Mouse (Mus musculus) limb, embryonic 11.5 days (tissue): ENCODE data around the gene Peli2. TPM values are rescaled to one million over a fixed set of nuclear protein-coding genes. Genes with fewer than 3 reads are reported as not detected.

Experiments used
- ATAC-seq: fragments of 200-750 bp; cut with Nextera tagmentation; 2 replicates; pipeline ENCODE4 v1.8.0; 2017; ENCODE audit warnings: low read depth; ENCODE audit not compliant: insufficient number of reproducible peaks, low FRiP score, low TSS enrichment
- DNase-seq: peaks from one replicate; pipeline ENCODE4 v3.0.0-alpha.2; 2015; ENCODE audit warnings: low spot score
- H3K27ac ChIP-seq: fragments of 300-500 bp; sonication (generic); replicated peaks from 2 replicates; pipeline ENCODE4 v1.5.1; 2014; ENCODE audit warnings: low read depth, mild to moderate bottlenecking, low read length
- H3K27me3 ChIP-seq: fragments of 300-500 bp; sonication (generic); 2 replicates; pipeline ENCODE4 v1.6.1; 2014; ENCODE audit warnings: mild to moderate bottlenecking, low read length, mixed read lengths; ENCODE audit not compliant: control insufficient read depth, insufficient read depth
- H3K36me3 ChIP-seq: fragments of 300-500 bp; sonication (generic); 2 replicates; pipeline ENCODE4 v1.6.1; 2014; ENCODE audit warnings: mild to moderate bottlenecking, low read length, moderate library complexity, mixed read lengths; ENCODE audit not compliant: control insufficient read depth, insufficient read depth
- H3K4me1 ChIP-seq: fragments of 300-500 bp; sonication (generic); 2 replicates; pipeline ENCODE4 v1.6.1; 2014; ENCODE audit warnings: low read length, mixed read lengths; ENCODE audit not compliant: control insufficient read depth, insufficient read depth
- H3K4me2 ChIP-seq: fragments of 300-500 bp; sonication (generic); 2 replicates; pipeline ENCODE4 v1.6.1; 2014; ENCODE audit warnings: low read depth, mild to moderate bottlenecking, moderate library complexity; ENCODE audit not compliant: severe bottlenecking
- H3K4me3 ChIP-seq: fragments of 300-500 bp; sonication (generic); 2 replicates; pipeline ENCODE4 v1.5.1; 2014; ENCODE audit warnings: low read depth, low read length
- H3K9ac ChIP-seq: fragments of 300-500 bp; sonication (generic); 2 replicates; pipeline ENCODE4 v1.6.1; 2014; ENCODE audit warnings: mild to moderate bottlenecking, low read length
- H3K9me3 ChIP-seq: fragments of 300-500 bp; sonication (generic); 2 replicates; pipeline ENCODE4 v1.6.1; 2016; ENCODE audit warnings: low read length; ENCODE audit not compliant: control insufficient read depth
- WGBS: fragments of 180-500 bp; shearing (Covaris S2); extraction: QIAGEN DNeasy Blood & Tissue Kit; methylation state at CpG from one replicate; pipeline ENCODE4 v1.1.7; 2014; 5-methylcytosine and 5-hydroxymethylcytosine counted together
- polyA plus RNA-seq: library from polyadenylated mRNA; unstranded; fragments of >200 nt; fragmentation: Nextera tagmentation; extraction: Ambion mirVana; gene quantifications from 2 replicates; pipeline ENCODE4 v1.2.1, GENCODE M21; 2014

Gene Peli2
- polyA plus RNA-seq, 1 experiment from 2014 or later, result 8.9 TPM

- H3K27me3 ChIP-seq, result no peaks in the 10 kb centered on the region
- H3K9ac ChIP-seq, result no peak overlapping the region
- H3K4me3 ChIP-seq, result no peak overlapping the region
- ATAC-seq (no peak), DNase-seq (no peak)
- H3K9me3 ChIP-seq, result no peaks in the 10 kb centered on the region
- WGBS, result 63% methylated on average over 9 of the region's 9 CpGs
- no peak overlapping the region for H3K27ac ChIP-seq
- H3K36me3 ChIP-seq, result no peaks in the 10 kb centered on the region
- no peaks in the 10 kb centered on the region for H3K4me1 ChIP-seq
- no peak overlapping the region for H3K4me2 ChIP-seq
Measured at GRCm38 (mm10) chr14:48173840-48174239, 53.2 kb downstream of the Peli2 start.

- DNase-seq (no peak), ATAC-seq (no peak)
- no peaks in the 10 kb centered on the region for H3K9me3 ChIP-seq
- no peaks in the 10 kb centered on the region for H3K4me1 ChIP-seq
- no peaks in the 10 kb centered on the region for H3K36me3 ChIP-seq
- 80% methylated on average over 4 of the region's 4 CpGs for WGBS
- no peak overlapping the region for H3K9ac ChIP-seq
- no peak overlapping the region for H3K4me3 ChIP-seq
- H3K27ac ChIP-seq, result no peak overlapping the region
- H3K27me3 ChIP-seq, result no peaks in the 10 kb centered on the region
- H3K4me2 ChIP-seq, result no peak overlapping the region
Measured at GRCm38 (mm10) chr14:48174356-48174755, 53.7 kb downstream of the Peli2 start.

- ATAC-seq, result no peak
- H3K36me3 ChIP-seq, result peaks cover 2% of the 10 kb centered on the region; the same call in 1 of the 2 replicates
Measured at GRCm38 (mm10) chr14:48175115-48175514, 54.5 kb downstream of the Peli2 start.

GRCm38 (mm10) chr14:48178304-48178995, 57.8 kb downstream of the Peli2 start:
- DNase-seq, result no peak
- no peak overlapping the region for H3K27ac ChIP-seq
- ATAC-seq, result no peak
- H3K36me3 ChIP-seq, result peaks cover 5% of the 10 kb centered on the region; the same call in 1 of the 2 replicates
- H3K9ac ChIP-seq, result no peak overlapping the region
- no peak overlapping the region for H3K4me3 ChIP-seq
- H3K9me3 ChIP-seq, result no peaks in the 10 kb centered on the region; the same call in 1 of the 2 replicates
- no peak overlapping the region for H3K4me2 ChIP-seq
- H3K4me1 ChIP-seq, result no peaks in the 10 kb centered on the region
- WGBS, result 81% methylated on average over 15 of the region's 15 CpGs
- no peaks in the 10 kb centered on the region for H3K27me3 ChIP-seq

More at GRCm38 (mm10) chr14:48175115-48175514, 54.5 kb downstream of the Peli2 start:
- H3K4me2 ChIP-seq, result no peak overlapping the region
- no peak for DNase-seq
- no peak overlapping the region for H3K27ac ChIP-seq
- no peak overlapping the region for H3K9ac ChIP-seq
- no peaks in the 10 kb centered on the region for H3K27me3 ChIP-seq
- H3K9me3 ChIP-seq, result no peaks in the 10 kb centered on the region
- no peaks in the 10 kb centered on the region for H3K4me1 ChIP-seq
- no peak overlapping the region for H3K4me3 ChIP-seq
- WGBS, result 83% methylated on average over 8 of the region's 8 CpGs

GRCm38 (mm10) chr14:48179021-48179420, 58.4 kb downstream of the Peli2 start:
- Histone ChIP-seq H3K36me3 (peaks cover 5% of the 10 kb centered on the region; the same call in 1 of the 2 replicates), H3K9ac (no peak overlapping the region), H3K4me1 (no peaks in the 10 kb centered on the region), H3K4me2 (no peak overlapping the region), H3K27ac (no peak overlapping the region), H3K4me3 (no peak overlapping the region), H3K9me3 (no peaks in the 10 kb centered on the region; the same call in 1 of the 2 replicates), H3K27me3 (no peaks in the 10 kb centered on the region)
- DNase-seq (no peak), ATAC-seq (no peak)
- WGBS, result 90% methylated on average over 8 of the region's 8 CpGs

DNA sequence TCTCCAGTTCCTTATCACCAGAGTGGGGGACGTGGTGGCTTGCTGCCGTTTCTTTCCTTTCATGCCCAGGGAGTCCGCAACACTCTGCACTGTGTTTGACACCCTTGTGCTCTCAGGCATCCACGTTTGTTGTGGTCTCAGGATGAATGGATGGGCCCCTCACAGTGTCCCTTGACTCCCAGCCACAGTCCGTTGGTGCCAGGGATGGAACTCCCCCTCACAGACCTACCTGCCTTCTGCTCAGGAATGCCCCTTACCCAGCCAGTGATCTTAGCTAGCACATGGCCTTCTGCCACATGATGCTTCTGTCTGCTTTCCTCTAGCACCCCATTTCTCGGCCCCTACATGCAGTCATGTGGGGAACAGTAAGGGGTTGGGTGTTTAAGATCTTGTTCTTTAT, 65.7 kb downstream of the Peli2 start:
- 82% methylated on average over 6 of the region's 6 CpGs for WGBS
- Histone ChIP-seq H3K4me1 (0 out of 2 replicates have a peak, but pooled peaks cover 2% of the 10 kb centered on the region), H3K27ac (no peak overlapping the region)

DNA sequence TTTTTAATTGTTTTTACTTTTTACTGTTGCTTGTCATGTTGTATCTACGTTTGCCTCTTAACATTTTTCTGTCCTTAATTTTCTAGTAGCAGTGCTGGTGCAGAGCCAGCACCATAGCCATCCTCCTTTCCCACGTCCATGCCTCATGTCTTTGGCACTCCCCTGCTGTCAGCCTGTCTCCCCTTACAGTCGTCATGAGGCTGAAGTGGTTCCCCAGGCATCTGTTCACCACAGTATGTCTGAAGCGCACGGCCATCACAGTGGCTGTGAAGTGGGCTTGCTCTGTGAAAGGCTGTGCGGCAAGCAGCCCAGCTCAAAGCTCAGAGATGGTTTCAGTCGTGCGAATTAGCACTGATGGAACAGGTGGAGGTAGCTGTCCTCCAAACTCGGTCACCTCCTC, 66.5 kb downstream of the Peli2 start:
- no peak overlapping the region for H3K9ac ChIP-seq
- WGBS, result 78% methylated on average over 9 of the region's 9 CpGs
- no peak overlapping the region for H3K4me2 ChIP-seq
- ATAC-seq (no peak), DNase-seq (no peak)
- H3K9me3 ChIP-seq, result no peaks in the 10 kb centered on the region
- H3K27me3 ChIP-seq, result no peaks in the 10 kb centered on the region
- 0 out of 2 replicates have a peak, but pooled peaks cover 2% of the 10 kb centered on the region for H3K4me1 ChIP-seq
- H3K27ac ChIP-seq, result no peak overlapping the region
- no peak overlapping the region for H3K4me3 ChIP-seq
- peaks cover 6% of the 10 kb centered on the region for H3K36me3 ChIP-seq

More for the DNA sequence above, 65.7 kb downstream of the Peli2 start:
- no peaks in the 10 kb centered on the region; the same call in 1 of the 2 replicates for H3K9me3 ChIP-seq
- peaks cover 6% of the 10 kb centered on the region for H3K36me3 ChIP-seq
- H3K4me2 ChIP-seq, result no peak overlapping the region
- no peaks in the 10 kb centered on the region for H3K27me3 ChIP-seq
- ATAC-seq (no peak), DNase-seq (no peak)
- no peak overlapping the region for H3K4me3 ChIP-seq
- H3K9ac ChIP-seq, result no peak overlapping the region

- Histone ChIP-seq H3K4me2 (no peak overlapping the region), H3K4me1 (0 out of 2 replicates have a peak, but pooled peaks cover 2% of the 10 kb centered on the region), H3K36me3 (peaks cover 3% of the 10 kb centered on the region), H3K4me3 (no peak overlapping the region), H3K27me3 (no peaks in the 10 kb centered on the region), H3K27ac (no peak overlapping the region), H3K9ac (no peak overlapping the region), H3K9me3 (no peaks in the 10 kb centered on the region)
- no peak for ATAC-seq
- no peak for DNase-seq
- 46% methylated on average over 8 of the region's 8 CpGs for WGBS
Measured at GRCm38 (mm10) chr14:48189330-48189729, 68.7 kb downstream of the Peli2 start.
